Mouse (Mus musculus) lung, adult 2 months (tissue): ENCODE data around the gene Elmsan1.

ENCODE experiments used
- CTCF ChIP-seq: fragments of 200-500 bp; IDR thresholded peaks from 2 replicates; pipeline ENCODE4 v1.5.1; 2011; ENCODE audit warnings: mild to moderate bottlenecking, low read length, control low read depth; ENCODE audit not compliant: insufficient read depth
- POLR2A ChIP-seq: fragments of 200-500 bp; IDR thresholded peaks from 2 replicates; pipeline ENCODE4 v1.6.1; 2011; ENCODE audit warnings: low read depth, mild to moderate bottlenecking, control low read depth, low read length, borderline replicate concordance; ENCODE audit errors: extremely low read depth

GRCm38 (mm10) chr12:84100071-84100470 is 118.6 kb downstream of the Elmsan1 start:
- TF ChIP-seq CTCF (no peak), POLR2A (no peak)
